Mouse (Mus musculus): ENCODE measurements around the gene Magi2. TPM values are rescaled to one million over a fixed set of nuclear protein-coding genes. Genes with fewer than 3 reads are reported as not detected.
A peak's percentile ranks its signal among the peaks of the same experiment; 100 is the strongest.
"Not testable (repeated sequence)": the region's sequence is repeated elsewhere in the genome, so short reads cannot be mapped to it uniquely, and the experiment has no call there.

Gene Magi2
- total RNA-seq, 2 experiments from 2014 or later, result 2.2 to 2.4 TPM

GRCm38 (mm10) chr5:19414556-19414955 lies 187.7 kb downstream of the Magi2 start:
- no peak for DNase-seq
- intact Hi-C loops (cut with DNase I), result no loop called here

GRCm38 (mm10) chr5:19429290-19429689 lies 202.5 kb downstream of the Magi2 start:
- intact Hi-C loops (cut with DNase I), result loop anchor here (5.0 kb wide), 1 partner anchor 1273 kb away; no protein-coding TSS in a partner anchor
- peak; percentile 25 to 32 for DNase-seq

DNA sequence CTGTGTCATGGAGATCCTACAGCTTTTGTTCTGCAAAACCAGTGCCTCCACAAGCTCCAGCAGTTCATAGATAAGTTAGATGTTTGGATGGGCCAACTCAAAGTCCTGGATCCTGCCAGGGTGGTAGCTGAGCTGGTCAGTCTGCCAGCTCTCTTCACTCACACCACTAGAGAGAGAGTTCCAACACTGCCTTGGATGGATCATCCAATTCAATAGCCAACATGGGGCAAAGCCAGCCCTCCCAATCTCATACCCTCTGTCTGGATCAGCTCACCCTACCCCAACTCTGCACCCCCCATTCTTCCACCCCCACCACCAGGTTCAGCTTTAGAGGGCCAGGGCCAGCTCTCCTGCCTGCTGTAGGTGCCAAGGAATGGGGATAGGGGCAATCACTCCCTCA lies 235.7 kb downstream of the Magi2 start:
- intact Hi-C loops (cut with DNase I), result no loop called here
- DNase-seq, result no peak

DNA sequence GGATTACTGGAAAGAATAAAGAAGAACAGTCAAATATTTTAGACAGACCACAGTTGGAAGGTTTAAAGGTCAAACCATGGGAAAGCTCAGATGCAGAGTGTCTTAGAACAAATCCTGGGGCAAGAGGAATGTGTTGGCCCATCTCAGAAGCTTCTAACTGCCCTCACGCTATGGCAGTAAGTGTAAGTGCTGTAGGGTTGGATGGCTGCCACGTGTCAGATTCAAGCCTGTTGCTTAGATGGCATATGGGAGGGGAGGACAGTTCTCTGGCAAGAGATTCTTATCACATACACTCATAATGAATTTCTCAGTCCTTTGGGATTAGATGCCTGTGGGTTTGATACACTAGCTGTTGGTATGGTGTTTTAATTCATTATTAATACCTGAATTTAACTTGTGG lies 238.5 kb downstream of the Magi2 start:
- intact Hi-C loops (cut with DNase I), result no loop called here
- no peak for DNase-seq

DNA sequence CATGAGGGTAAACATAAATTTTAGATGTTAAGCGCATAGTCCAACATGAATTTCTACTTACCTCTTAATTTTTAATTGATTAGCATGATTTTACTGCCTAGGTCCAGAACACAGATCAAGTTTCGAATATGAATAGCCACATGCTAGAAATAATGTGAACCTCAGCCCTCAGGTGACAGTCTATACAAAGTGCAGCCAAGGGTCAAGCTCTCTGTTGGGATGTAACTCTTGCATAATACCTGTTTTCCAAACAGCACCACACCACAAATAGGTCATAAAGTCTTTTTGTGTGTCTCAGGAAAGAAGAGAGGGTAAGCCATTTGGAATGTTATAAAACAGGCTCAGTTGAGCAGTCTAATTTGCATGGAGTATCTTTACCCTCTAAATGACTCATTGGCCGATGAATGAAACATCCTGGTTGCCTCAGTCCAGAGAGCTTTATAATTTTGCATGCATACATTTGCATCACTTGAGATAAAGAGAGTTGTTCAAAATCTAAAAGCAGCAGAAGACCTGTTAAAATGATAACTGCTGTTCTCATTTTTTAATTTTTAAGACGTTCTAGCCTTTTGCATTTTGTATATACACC lies 246.1 kb downstream of the Magi2 start:
- DNase-seq, result no peak
- intact Hi-C loops (cut with DNase I), result no loop called here

DNA sequence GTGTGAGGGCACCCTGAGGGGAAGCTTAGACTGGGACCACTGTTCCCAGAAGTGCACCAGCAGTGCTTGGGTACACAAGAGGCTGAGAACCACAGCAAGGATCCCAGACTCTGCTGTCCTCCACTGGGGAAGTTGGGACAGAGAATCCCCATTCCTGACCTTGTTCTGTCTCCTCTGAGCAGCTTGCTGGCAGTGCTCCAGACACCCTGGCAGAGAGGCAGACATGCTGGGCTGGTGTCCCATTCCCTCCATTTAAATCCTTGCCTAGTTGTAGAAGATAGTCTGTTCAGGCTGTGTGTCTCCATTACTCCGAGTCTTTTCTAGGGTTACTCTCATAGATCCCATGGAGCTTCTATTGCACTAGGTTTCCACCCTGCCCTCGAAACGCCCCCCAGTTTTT lies 256.1 kb downstream of the Magi2 start:
- peak; percentile 72 to 78 for DNase-seq

DNA sequence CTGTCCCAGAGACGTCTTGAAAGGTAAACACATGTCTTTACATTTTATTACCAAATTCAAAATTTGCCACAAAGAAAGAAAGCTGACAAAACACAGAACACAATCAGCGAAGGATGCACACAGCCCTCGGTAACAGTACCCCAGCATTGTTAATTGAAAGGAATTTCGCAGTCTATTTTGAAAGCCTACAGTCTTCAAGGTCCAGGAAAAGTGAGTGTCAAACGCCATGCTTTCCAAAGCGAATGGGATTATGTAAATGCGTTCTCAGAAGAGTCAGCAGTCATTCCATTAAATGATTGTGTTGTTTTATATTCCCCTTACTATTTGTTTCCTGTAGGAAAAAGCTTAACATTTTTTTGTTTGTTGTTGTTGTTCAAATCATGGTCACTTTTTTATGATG lies 261.1 kb downstream of the Magi2 start:
- intact Hi-C loops (cut with DNase I), result no loop called here
- no peak for DNase-seq

More for the DNA sequence above, 256.1 kb downstream of the Magi2 start:
- intact Hi-C loops (cut with DNase I), result no loop called here

- intact Hi-C loops (cut with DNase I), result no loop called here
- DNase-seq, result no peak
These were observed 274.2 kb downstream of the Magi2 start for GRCm38 (mm10) chr5:19501005-19501404.

- intact Hi-C loops (cut with DNase I), result loop anchor here (5.0 kb wide), 1 partner anchor 1250 kb away; no protein-coding TSS in a partner anchor
- DNase-seq, result peak; percentile 11 to 29
These were observed 295.3 kb downstream of the Magi2 start for GRCm38 (mm10) chr5:19522168-19522567.

DNA sequence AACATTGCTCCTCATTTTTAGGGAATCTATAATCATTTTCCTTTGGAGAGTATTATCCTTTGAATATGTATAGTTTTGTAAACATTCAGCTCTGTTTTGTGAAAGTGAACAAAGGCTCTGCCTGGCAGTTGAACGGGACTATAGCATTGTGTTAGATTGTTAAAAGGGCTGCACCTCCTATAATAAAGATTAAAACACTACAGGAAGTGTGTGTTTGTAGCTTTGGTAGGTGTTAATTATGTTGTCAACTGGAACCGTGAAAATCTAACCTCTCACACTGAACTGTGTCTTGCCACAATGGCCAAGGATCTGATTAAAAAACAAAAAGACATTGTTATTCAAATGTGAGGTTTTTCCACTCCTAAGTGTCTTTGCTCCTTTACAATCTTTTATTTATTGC lies 312.5 kb downstream of the Magi2 start:
- intact Hi-C loops (cut with DNase I), result no loop called here
- no peak for DNase-seq

DNA sequence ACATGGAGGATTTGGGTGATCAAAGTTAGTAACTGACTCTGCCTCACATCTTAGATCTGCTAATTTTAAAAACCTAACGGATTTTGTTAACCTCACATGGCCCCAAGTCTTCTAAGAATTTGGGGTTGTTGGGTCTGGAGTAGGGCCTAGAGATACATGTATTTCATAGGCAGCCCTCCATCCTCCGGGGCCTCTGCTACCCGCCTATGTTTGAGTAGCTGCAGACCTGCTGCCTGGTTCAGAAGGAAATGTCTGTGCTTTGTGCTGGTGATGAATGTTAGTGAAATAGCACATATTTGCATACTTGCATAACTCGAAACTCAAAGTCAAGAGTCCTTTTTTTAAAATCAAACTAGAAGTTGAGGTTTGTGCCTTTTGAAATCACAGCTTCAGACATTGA lies 319.6 kb downstream of the Magi2 start:
- intact Hi-C loops (cut with DNase I), result no loop called here

DNA sequence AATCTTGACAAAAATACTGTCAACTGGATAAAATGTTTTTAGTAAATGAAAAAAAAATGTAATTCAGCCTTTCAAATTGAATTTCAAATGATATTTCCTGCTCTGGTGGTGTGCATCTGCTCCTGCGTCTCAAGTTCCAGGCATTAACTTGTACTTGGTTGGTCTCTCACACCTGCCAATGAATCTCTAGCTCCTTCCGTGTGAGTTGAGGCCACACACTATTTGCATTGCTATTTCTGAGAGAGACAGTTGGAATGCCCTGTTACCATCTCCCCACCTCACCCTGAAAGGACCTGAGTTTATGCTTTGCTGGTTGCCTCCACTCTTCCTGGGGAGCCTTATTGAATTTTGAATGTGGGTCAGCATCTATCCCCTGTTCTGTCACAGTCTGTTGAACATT lies 320.1 kb downstream of the Magi2 start:
- no peak for DNase-seq
- intact Hi-C loops (cut with DNase I), result no loop called here

More for the DNA sequence above, 319.6 kb downstream of the Magi2 start:
- DNase-seq, result no peak

GRCm38 (mm10) chr5:19553510-19553909 lies 326.7 kb downstream of the Magi2 start:
- DNase-seq, result no peak
- intact Hi-C loops (cut with DNase I), result no loop called here

- no peak for DNase-seq
- intact Hi-C loops (cut with DNase I), result no loop called here
These were observed 338.8 kb downstream of the Magi2 start for GRCm38 (mm10) chr5:19565636-19566035.

- intact Hi-C loops (cut with DNase I); DNase-seq: not testable (repeated sequence)
These were observed 339.3 kb downstream of the Magi2 start for GRCm38 (mm10) chr5:19566136-19566535.

DNA sequence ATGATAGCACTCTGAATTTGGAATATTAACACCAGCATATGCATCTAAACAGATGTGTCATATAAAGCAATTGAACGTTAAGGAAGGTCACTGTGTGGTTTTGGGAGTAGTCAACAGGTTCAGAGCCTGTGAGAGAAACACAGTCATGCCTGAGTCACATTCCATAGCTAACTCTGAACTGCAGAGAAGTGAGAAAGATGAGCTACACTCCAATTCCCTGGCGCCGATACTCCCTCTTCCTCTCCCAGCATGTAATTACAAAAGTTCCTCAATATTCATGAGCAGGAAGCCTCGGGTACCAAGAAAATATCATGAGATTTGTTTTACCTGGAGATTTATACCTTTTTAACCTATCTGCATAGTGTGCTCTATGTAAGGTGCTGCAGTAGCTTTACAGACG lies 380.9 kb downstream of the Magi2 start:
- intact Hi-C loops (cut with DNase I), result no loop called here
- DNase-seq, result no peak

DNA sequence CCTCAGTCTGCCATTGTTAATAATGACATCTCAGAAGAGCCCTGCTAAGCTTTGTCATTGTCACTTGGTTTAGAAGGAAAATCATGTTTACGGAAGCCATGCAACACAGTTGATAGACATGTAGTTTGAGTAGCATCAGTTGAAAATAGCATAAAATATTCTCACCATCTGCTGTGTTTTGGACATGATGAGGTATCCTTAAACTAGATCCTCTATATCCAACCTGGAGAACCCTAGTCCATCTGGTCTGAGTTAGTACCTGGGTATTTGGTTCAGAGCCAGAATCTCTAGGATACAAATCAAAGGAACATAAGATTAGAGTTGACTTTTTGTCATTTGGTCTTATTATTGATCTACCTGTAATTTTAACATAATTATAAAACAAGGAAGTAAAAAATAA lies 385.0 kb downstream of the Magi2 start:
- intact Hi-C loops (cut with DNase I), result no loop called here
- no peak for DNase-seq

DNA sequence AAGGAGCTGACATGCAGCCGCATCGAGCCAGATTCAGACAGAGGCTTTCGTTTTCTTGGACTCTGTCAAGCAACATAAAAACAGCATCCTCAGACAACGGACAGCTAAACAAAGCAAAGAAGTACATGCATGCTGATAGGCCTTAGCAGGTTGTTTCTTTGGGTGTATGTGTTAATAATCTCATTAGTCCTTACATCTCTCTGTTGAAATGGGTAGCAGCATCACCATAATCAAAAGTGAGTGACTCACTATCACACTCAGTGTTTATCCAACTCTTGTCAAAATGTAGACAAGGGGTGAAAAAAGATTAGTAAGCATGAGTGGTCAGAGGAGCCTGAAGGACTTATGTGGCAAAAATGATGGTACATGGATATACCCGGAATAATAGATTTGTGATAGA lies 394.8 kb downstream of the Magi2 start:
- no peak for DNase-seq
- intact Hi-C loops (cut with DNase I), result no loop called here

DNA sequence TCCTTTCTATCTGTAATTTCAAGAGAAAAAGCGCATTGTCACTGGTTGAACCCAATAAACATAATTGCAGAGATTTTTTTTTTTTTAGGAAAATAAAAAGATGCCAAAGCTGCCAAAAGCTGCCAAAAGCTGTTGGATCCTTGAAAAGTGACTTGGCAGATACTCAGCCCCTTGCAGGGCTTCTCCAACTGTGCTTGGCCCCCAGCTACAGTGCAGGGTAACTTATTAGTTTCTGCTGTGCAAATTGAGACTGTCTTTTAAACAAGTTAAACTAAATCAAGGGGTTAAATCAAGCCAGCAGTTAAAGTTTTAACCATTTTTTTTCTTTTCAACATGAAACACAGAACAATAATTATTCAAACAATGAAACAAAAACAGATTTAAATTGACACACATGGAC lies 407.1 kb downstream of the Magi2 start:
- DNase-seq, result no peak
- intact Hi-C loops (cut with DNase I), result no loop called here

- DNase-seq, result no peak
- intact Hi-C loops (cut with DNase I), result no loop called here
These were observed 411.0 kb downstream of the Magi2 start for GRCm38 (mm10) chr5:19637789-19638188.

GRCm38 (mm10) chr5:19655986-19656385 lies 429.1 kb downstream of the Magi2 start:
- DNase-seq, result no peak
- intact Hi-C loops (cut with DNase I), result no loop called here

GRCm38 (mm10) chr5:19666416-19666815 lies 439.6 kb downstream of the Magi2 start:
- intact Hi-C loops (cut with DNase I), result no loop called here
- DNase-seq, result no peak

DNA sequence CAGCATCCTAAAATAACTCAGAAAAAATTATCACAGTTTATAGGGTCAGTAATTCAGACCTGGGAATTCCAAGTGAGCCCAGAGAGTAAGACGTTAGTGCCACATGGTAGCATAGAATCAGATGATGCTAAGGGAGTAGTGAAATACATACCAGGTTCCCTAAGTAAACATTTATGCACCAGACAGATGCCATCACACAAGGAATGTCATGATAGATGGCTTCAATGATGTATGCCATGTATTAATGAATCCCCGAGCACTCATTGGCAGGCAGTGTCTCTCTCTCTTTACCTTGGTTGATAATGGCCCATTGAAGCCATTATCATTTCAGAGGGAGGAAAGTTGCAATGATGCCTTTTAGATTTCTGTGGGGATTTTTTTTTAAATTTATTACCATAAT lies 490.5 kb downstream of the Magi2 start:
- intact Hi-C loops (cut with DNase I), result no loop called here

More for the DNA sequence above, 490.5 kb downstream of the Magi2 start:
- DNase-seq, result no peak

Data from heart, postnatal 10 days (tissue).